Mouse (Mus musculus): Measurements from ENCODE around the gene Zfp697. TPM values are rescaled to one million over a fixed set of nuclear protein-coding genes. Genes with fewer than 3 reads are reported as not detected.
"Not testable (repeated sequence)": the region's sequence is repeated elsewhere in the genome, so short reads cannot be mapped to it uniquely, and the experiment has no call there.

Zfp697 gene
- polyA plus RNA-seq, 1 experiment from 2014 or later, result 12.1 TPM

DNA sequence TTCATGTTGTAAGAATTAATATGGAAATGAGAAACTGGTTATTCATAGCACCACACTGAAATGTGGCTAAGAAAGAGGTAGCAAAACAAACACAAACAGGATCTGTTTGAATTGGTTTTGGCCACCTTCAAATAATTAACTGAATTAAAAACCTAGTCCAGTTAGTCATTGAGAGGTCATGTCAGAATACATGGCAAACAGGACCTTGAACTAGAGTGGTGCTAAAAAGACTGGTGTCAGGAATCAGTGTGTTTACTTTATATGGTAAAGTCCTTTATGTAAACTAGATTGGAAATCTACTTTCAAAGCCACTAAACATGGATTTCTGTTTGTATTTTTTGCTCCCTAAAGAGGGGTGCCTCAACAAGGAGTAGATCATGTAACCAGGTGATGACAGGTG is 89.2 kb downstream of the Zfp697 start:
- ATAC-seq (replicated peaks; ENCODE audit: insufficient number of reproducible peaks, low FRiP score, low TSS enrichment); H3K4me2 ChIP-seq; H3K27ac ChIP-seq (ENCODE audit: low read depth, low read length); H3K9me3 ChIP-seq (replicated peaks; ENCODE audit: control insufficient read depth, low read length); H3K27me3 ChIP-seq (ENCODE audit: control insufficient read depth, insufficient read depth, low read length); H3K4me3 ChIP-seq (ENCODE audit: low read depth, low read length); H3K4me1 ChIP-seq (ENCODE audit: control insufficient read depth, insufficient read depth, low read length); H3K36me3 ChIP-seq (ENCODE audit: control insufficient read depth, insufficient read depth, low read length); H3K9ac ChIP-seq (ENCODE audit: low read depth, low read length): not testable (repeated sequence)

DNA sequence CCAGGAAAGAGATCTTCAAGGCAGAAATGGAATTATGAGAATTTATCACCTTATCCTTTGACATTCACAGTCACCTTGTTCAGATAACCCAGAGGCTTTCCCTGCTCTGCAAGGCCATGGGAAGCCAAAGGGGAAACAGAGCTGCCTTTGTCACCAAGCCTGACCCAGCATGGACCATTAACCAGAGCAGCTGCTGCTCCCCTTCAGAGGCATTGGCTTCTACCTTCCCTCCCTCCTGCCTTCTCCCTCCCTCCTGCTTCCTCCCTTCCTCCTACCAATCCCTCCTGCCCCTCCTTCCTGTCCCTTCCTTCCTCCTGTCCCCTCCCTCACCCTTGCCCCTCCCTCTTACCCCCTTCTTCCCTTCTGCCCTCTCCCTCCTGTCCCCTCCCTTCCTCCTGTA is 111.9 kb downstream of the Zfp697 start:
- H3K4me2 ChIP-seq; H3K36me3 ChIP-seq (ENCODE audit: control insufficient read depth, insufficient read depth, low read length); ATAC-seq (replicated peaks; ENCODE audit: insufficient number of reproducible peaks, low FRiP score, low TSS enrichment); H3K27me3 ChIP-seq (ENCODE audit: control insufficient read depth, insufficient read depth, low read length); H3K27ac ChIP-seq (ENCODE audit: low read depth, low read length); H3K4me3 ChIP-seq (ENCODE audit: low read depth, low read length); H3K9me3 ChIP-seq (replicated peaks; ENCODE audit: control insufficient read depth, low read length); H3K4me1 ChIP-seq (ENCODE audit: control insufficient read depth, insufficient read depth, low read length); H3K9ac ChIP-seq (ENCODE audit: low read depth, low read length): not testable (repeated sequence)

DNA sequence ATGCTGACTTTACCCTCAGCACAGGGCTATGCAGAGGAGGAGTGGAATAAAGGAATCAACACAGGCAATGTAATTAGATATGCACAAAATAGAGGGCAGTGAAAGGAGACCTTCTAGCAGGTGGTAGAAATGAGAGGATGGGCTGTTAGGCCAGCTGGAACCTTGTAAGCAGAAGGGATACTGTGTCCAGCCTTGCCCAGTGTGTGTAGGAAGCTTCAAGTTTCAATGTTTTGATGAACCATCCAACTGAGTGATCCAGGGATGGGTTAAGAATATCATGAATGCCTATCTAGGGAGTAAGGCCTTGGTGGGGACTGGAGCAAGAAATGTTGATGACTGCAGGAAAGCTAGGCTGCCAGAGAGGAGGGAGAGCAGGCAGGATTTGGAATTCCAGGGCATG is 112.8 kb downstream of the Zfp697 start:
- not testable (repeated sequence) for H3K4me3 ChIP-seq (ENCODE audit: low read depth, low read length); H3K9ac ChIP-seq (ENCODE audit: low read depth, low read length); H3K36me3 ChIP-seq (ENCODE audit: control insufficient read depth, insufficient read depth, low read length); H3K4me1 ChIP-seq (ENCODE audit: control insufficient read depth, insufficient read depth, low read length); H3K27ac ChIP-seq (ENCODE audit: low read depth, low read length); H3K27me3 ChIP-seq (ENCODE audit: control insufficient read depth, insufficient read depth, low read length); ATAC-seq (replicated peaks; ENCODE audit: insufficient number of reproducible peaks, low FRiP score, low TSS enrichment); H3K4me2 ChIP-seq; H3K9me3 ChIP-seq (replicated peaks; ENCODE audit: control insufficient read depth, low read length)

DNA sequence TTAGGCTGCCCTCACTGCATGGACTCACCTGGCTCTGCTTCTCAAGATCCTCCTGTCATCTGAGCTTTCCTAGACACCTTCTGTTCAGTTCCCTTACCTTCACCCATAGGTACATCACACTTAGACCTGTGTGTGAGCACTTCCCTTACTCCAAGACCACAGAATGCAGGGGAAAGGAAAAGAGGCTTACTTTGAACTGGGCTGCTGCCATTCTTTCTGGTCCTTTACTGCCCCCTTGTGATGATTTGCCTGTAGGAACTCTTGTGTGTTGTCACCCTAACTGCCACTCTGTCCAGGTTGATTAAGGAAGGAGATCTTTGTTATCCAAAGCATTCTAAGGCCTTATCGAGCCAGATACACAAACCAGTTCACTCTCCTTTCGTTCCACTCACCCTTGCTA is 114.5 kb downstream of the Zfp697 start:
- H3K27ac ChIP-seq (ENCODE audit: low read depth, low read length); H3K9me3 ChIP-seq (replicated peaks; ENCODE audit: control insufficient read depth, low read length); H3K4me1 ChIP-seq (ENCODE audit: control insufficient read depth, insufficient read depth, low read length); H3K4me2 ChIP-seq; H3K9ac ChIP-seq (ENCODE audit: low read depth, low read length); ATAC-seq (replicated peaks; ENCODE audit: insufficient number of reproducible peaks, low FRiP score, low TSS enrichment); H3K4me3 ChIP-seq (ENCODE audit: low read depth, low read length); H3K27me3 ChIP-seq (ENCODE audit: control insufficient read depth, insufficient read depth, low read length); H3K36me3 ChIP-seq (ENCODE audit: control insufficient read depth, insufficient read depth, low read length): not testable (repeated sequence)
- WGBS (ENCODE audit: insufficient replicate concordance), result no CpG with 5 or more reads among the region's 2 CpGs

DNA sequence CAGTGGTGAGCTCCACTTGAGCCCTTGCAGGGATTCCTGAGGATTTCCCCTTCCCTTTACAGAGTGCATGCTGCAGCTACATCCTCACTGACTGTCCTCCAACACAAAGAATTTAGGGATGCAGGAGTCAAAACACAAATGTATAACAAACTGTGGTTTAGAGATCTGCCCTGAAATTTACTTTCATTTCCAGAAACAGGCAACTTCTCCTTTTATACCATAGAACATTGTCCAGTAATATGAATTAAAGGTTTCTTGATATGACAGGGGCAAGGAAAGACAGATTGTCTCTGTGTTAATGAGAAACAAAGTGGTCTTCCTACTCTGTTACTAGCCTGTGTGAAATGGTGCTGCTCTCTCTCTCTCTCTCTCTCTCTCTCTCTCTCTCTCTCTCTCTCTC is 115.1 kb downstream of the Zfp697 start:
- H3K27me3 ChIP-seq (ENCODE audit: control insufficient read depth, insufficient read depth, low read length); H3K27ac ChIP-seq (ENCODE audit: low read depth, low read length); H3K4me2 ChIP-seq; H3K36me3 ChIP-seq (ENCODE audit: control insufficient read depth, insufficient read depth, low read length); ATAC-seq (replicated peaks; ENCODE audit: insufficient number of reproducible peaks, low FRiP score, low TSS enrichment); H3K4me3 ChIP-seq (ENCODE audit: low read depth, low read length); H3K9me3 ChIP-seq (replicated peaks; ENCODE audit: control insufficient read depth, low read length); H3K4me1 ChIP-seq (ENCODE audit: control insufficient read depth, insufficient read depth, low read length); H3K9ac ChIP-seq (ENCODE audit: low read depth, low read length): not testable (repeated sequence)

DNA sequence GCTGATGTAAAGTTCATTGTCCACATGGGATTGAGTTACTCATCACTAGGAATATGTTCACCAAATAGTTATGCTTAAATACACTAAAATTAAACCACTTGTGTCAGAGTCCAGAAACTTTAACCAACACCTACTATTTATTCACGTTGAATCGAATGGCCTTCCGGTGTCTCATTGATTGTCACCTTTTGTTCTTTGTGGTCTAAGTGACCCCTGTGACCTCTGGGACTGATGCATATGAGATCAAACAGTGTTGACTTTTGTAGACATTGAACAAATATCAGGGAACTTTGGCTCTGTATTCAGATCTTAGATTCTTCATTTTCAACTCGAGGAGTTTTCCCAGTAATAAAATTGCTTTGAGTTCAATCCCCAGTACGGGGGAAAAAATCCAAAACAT is 125.0 kb downstream of the Zfp697 start:
- H3K9ac ChIP-seq (ENCODE audit: low read depth, low read length); H3K4me3 ChIP-seq (ENCODE audit: low read depth, low read length); H3K4me1 ChIP-seq (ENCODE audit: control insufficient read depth, insufficient read depth, low read length); ATAC-seq (replicated peaks; ENCODE audit: insufficient number of reproducible peaks, low FRiP score, low TSS enrichment); H3K27ac ChIP-seq (ENCODE audit: low read depth, low read length); H3K4me2 ChIP-seq; H3K27me3 ChIP-seq (ENCODE audit: control insufficient read depth, insufficient read depth, low read length); H3K9me3 ChIP-seq (replicated peaks; ENCODE audit: control insufficient read depth, low read length); H3K36me3 ChIP-seq (ENCODE audit: control insufficient read depth, insufficient read depth, low read length): not testable (repeated sequence)
- WGBS (ENCODE audit: insufficient replicate concordance), result no CpG with 5 or more reads among the region's 5 CpGs

DNA sequence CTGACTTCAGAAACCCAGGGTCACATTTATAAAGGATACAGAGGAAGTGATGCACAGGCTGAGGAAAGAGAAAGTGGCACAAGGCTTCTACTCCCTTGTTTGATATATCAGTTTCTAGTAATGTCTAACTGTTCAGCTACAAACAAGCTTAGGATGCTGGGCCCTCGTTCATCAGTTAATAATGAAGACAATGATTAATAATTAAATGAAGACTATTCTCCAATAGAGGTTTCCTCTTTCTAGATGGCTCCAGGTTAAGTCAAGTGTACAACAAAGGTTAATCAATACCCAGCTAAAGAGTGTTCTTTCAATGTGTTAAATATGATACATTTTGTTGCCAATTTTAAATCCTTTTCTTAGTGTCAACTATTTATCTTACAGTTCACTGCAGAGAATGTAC is 128.2 kb downstream of the Zfp697 start, which contains the start of gene Hsd3b4:
Gene Hsd3b4 (minus strand): TSS at position 101 of the 400 bp plus-strand sequence.
- not testable (repeated sequence) for ATAC-seq (replicated peaks; ENCODE audit: insufficient number of reproducible peaks, low FRiP score, low TSS enrichment); H3K9me3 ChIP-seq (replicated peaks; ENCODE audit: control insufficient read depth, low read length); H3K4me3 ChIP-seq (ENCODE audit: low read depth, low read length); H3K36me3 ChIP-seq (ENCODE audit: control insufficient read depth, insufficient read depth, low read length); H3K27me3 ChIP-seq (ENCODE audit: control insufficient read depth, insufficient read depth, low read length); H3K4me1 ChIP-seq (ENCODE audit: control insufficient read depth, insufficient read depth, low read length); H3K9ac ChIP-seq (ENCODE audit: low read depth, low read length); H3K4me2 ChIP-seq; H3K27ac ChIP-seq (ENCODE audit: low read depth, low read length)
- no CpG with 5 or more reads among the region's 1 CpGs for WGBS (ENCODE audit: insufficient replicate concordance)

DNA sequence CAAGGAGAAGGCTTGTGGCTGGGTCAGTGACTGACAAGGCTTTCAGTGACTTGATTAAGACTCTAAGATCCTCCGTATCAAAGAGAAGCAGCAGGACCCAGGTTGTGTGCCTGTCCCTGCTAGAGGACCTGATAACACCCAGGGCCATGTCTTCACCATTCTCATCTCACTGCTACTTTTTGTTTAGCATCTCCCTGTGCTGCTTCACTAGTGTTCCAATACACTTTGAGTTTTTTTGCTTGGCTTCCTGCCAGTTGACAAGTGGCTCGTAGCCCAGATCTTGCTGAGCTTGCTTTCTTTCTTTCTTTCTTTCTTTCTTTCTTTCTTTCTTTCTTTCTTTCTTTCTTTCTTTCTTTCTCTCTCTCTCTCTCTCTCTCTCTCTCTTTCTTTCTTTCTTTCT is 140.5 kb downstream of the Zfp697 start:
- H3K36me3 ChIP-seq (ENCODE audit: control insufficient read depth, insufficient read depth, low read length); H3K27me3 ChIP-seq (ENCODE audit: control insufficient read depth, insufficient read depth, low read length); H3K9ac ChIP-seq (ENCODE audit: low read depth, low read length); H3K27ac ChIP-seq (ENCODE audit: low read depth, low read length); H3K4me3 ChIP-seq (ENCODE audit: low read depth, low read length); H3K9me3 ChIP-seq (replicated peaks; ENCODE audit: control insufficient read depth, low read length); H3K4me2 ChIP-seq; ATAC-seq (replicated peaks; ENCODE audit: insufficient number of reproducible peaks, low FRiP score, low TSS enrichment); H3K4me1 ChIP-seq (ENCODE audit: control insufficient read depth, insufficient read depth, low read length): not testable (repeated sequence)
- WGBS (ENCODE audit: insufficient replicate concordance), result 67% methylated on average over 1 of the region's 2 CpGs

DNA sequence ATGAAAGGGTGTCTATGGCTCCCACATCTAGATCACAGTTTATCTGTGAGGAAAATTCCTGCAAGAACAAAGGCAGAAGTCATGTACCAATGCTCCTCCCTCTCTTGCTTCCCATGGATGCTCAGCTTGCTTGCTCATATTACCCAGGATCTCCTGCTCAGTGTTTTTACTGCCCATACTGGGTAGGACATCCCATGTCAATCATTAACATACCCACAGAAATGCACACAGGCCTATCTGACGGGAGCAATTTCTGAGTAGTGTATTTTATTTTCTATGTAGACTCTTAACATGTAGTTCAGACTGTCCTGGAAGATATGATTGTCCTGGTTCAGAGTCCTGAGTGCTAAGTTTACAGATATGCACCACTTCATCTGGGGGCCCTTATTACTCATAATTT is 142.3 kb downstream of the Zfp697 start:
- WGBS (ENCODE audit: insufficient replicate concordance), result no CpG with 5 or more reads among the region's 1 CpGs
- not testable (repeated sequence) for H3K9ac ChIP-seq (ENCODE audit: low read depth, low read length); ATAC-seq (replicated peaks; ENCODE audit: insufficient number of reproducible peaks, low FRiP score, low TSS enrichment); H3K9me3 ChIP-seq (replicated peaks; ENCODE audit: control insufficient read depth, low read length); H3K27me3 ChIP-seq (ENCODE audit: control insufficient read depth, insufficient read depth, low read length); H3K4me3 ChIP-seq (ENCODE audit: low read depth, low read length); H3K27ac ChIP-seq (ENCODE audit: low read depth, low read length); H3K36me3 ChIP-seq (ENCODE audit: control insufficient read depth, insufficient read depth, low read length); H3K4me1 ChIP-seq (ENCODE audit: control insufficient read depth, insufficient read depth, low read length); H3K4me2 ChIP-seq

DNA sequence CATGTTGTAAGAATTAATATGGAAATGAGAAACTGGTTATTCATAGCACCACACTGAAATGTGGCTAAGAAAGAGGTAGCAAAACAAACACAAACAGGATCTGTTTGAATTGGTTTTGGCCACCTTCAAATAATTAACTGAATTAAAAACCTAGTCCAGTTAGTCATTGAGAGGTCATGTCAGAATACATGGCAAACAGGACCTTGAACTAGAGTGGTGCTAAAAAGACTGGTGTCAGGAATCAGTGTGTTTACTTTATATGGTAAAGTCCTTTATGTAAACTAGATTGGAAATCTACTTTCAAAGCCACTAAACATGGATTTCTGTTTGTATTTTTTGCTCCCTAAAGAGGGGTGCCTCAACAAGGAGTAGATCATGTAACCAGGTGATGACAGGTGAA is 142.7 kb downstream of the Zfp697 start:
- H3K36me3 ChIP-seq (ENCODE audit: control insufficient read depth, insufficient read depth, low read length); H3K27ac ChIP-seq (ENCODE audit: low read depth, low read length); H3K4me3 ChIP-seq (ENCODE audit: low read depth, low read length); ATAC-seq (replicated peaks; ENCODE audit: insufficient number of reproducible peaks, low FRiP score, low TSS enrichment); H3K4me1 ChIP-seq (ENCODE audit: control insufficient read depth, insufficient read depth, low read length); H3K27me3 ChIP-seq (ENCODE audit: control insufficient read depth, insufficient read depth, low read length); H3K4me2 ChIP-seq; H3K9me3 ChIP-seq (replicated peaks; ENCODE audit: control insufficient read depth, low read length); H3K9ac ChIP-seq (ENCODE audit: low read depth, low read length): not testable (repeated sequence)
